Mouse (Mus musculus) neutrophil, adult 5-6 weeks (primary cell): ENCODE measurements around the gene Rftn1. TPM values are rescaled to one million over a fixed set of nuclear protein-coding genes. Genes with fewer than 3 reads are reported as not detected.

ENCODE experiments used
- ATAC-seq: fragments of 151-379, 151-347 bp; 2 replicates; pipeline ENCODE4 v1.8.0; 2017; ENCODE audit warnings: mild to moderate bottlenecking, moderate TSS enrichment; ENCODE audit not compliant: insufficient number of reproducible peaks, poor library complexity, low FRiP score, severe bottlenecking; ENCODE audit errors: extremely low read depth
- total RNA-seq: library from RNA; stranded (forward); fragments of 200-1000 nt; gene quantifications from 2 replicates; pipeline ENCODE4 v1.2.3, GENCODE M21; 2017

The Rftn1 gene
- total RNA-seq, 1 experiment from 2014 or later = 63.0 TPM

DNA sequence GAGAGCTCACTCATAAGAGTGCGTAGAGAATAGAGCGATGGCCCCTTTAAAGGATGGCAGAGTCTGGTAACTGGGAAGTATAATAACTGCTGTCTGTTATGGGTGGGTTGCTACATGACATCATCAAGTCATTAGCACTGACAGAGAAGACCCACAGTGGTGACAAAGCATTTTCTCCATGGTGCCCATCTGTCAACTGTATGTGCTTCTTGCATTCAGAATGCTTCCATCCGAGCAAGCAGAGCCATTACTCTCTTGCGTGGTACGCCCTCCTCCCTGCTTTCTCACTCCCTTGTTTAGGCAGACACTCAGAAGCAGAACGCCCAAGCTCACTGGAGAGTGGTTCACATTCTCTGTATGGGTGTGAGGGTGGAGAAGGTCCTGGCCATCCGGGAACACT, 135.9 kb downstream of the Rftn1 start:
- no peak for ATAC-seq

DNA sequence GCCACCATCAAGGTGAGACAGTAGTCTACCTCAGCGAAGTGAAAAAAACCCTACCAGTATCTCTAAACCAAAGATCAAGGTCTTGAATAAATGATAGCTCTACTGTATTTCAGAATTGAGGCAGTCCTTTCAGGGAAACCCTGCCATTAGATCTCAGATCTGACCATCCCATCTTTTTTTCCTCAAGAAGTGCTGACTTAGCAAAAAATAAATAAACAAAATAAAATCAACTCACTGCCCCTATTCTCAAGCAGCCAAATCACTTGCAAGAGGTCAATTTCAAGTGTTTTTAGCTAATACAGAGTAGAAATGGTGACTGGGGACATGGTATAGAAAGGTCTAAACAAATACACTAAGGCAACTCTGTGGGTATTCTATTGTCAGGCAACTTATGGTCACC, 136.5 kb downstream of the Rftn1 start:
- no peak for ATAC-seq

DNA sequence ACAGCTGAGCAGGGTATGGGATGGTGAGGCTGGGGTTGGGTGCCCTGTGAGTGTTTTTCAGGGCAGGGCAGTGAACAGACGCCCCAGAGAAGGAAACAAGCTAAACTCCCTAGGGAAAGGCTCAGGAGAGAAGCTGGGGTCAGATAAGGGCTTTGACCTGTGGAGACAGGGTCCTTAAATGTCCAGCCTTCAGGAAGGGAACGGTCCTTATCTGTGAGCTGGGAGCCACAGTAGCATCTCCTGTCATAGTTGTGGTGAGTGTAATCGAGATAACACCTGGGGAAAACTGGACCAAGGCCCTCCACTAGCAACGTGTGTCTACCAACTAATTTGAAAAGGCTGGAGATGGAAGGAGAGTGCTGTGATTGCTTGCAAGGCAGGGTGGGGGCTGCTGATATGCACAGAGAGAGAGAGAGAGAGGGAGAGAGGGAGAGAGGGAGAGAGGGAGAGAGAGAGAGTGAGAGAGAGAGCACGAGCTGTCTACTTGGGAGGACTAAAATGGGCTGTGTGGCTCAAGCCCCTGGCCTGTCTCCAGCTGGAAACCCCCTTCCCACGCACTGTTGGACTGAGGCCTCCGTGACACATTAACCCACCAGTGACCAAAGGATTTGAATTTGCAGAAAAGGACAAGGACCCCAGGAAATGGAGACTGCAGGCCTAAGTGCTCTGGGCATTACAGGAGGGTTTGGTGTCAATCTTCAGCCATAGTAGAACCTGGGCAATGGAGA, 137.6 kb downstream of the Rftn1 start:
- ATAC-seq = no peak

DNA sequence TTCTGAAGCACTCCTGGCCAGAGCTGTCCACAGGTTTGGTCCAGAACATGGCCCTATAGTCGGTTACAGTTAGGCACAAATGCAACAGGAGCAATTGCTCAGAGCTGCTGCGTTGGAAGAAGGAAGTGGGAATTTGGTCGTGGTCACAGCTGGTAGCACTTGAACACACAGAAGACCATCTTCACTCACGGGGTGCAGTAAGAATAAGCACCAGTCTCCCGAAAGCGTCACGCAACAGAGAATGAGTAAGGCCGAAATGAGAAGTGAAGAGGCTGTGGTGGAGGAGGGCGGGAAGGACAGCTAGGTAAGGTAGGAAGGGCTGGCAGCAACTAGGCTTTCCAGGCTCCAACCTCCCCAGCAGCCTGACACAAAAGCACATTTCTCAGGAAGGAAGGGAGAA, 140.0 kb downstream of the Rftn1 start:
- no peak for ATAC-seq

DNA sequence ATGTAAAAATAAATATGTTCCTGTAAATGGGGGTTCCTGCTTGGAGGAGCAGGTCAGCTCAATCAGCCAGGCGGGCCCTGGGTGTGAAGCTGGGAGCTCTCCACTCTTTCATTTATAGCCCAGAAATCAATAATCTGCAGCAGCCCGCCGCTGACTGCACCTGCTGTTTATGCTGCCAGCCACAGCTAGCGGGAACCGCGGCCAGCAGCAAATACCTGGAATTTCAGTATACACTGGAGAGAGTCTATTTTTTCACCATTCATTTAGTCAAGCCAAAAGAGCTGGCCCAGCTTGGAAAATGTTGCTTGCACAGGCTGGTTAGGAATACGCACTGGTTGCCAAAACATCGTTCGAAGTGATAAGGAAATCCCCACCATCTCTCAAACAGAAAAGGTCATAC, 142.3 kb downstream of the Rftn1 start:
- ATAC-seq = no peak

DNA sequence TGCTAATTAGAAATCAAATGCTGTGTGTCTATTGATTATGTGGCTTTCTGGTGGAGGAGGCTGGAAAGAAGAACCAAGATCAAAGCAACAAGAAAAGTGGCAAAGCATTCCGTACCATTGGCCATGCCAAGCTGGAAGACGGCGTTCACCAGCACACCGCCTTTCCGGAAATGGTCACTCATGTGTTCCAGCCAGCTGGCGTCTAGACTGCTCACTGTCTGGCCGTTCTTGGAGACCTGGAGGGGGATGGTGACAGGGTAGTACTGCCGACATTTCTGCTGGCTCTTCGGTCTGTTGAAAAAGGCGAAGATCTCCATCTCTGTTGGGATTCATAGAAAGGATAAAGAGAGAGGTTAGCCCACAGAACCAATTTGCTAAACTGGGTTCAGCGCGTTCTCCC, 143.3 kb downstream of the Rftn1 start:
- no peak for ATAC-seq

DNA sequence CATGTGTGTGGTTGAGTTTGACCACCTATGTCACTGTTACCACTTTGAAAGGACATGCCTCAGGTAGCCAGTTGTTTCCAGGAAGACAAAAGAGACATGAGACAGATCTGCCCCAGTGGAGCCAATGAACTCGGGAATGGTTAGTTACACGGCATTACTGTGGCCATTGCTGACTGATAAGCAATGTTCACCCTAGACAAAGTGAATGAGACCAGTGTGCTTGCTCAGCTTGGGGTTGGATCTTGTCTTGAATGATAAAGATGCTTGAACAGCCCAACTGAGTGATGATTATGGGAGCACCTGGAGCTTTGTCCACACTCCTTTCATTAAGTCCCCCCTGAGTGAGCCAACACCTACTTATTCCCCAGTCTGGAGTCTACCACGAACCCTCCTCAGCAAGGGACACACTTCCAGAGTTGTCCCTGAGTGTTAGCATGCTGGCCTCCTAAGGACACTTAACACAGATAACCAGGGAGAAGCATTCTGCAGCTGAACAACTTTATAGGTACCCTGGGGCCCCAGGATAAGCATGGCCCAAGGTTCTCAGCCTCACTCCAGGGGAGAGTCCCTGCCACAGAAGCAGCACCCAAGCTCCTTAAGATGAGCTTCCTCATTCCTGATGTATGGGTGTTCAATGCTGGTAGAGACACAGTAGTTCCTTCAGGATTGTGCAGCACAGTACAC, 149.6 kb downstream of the Rftn1 start:
- ATAC-seq = no peak

DNA sequence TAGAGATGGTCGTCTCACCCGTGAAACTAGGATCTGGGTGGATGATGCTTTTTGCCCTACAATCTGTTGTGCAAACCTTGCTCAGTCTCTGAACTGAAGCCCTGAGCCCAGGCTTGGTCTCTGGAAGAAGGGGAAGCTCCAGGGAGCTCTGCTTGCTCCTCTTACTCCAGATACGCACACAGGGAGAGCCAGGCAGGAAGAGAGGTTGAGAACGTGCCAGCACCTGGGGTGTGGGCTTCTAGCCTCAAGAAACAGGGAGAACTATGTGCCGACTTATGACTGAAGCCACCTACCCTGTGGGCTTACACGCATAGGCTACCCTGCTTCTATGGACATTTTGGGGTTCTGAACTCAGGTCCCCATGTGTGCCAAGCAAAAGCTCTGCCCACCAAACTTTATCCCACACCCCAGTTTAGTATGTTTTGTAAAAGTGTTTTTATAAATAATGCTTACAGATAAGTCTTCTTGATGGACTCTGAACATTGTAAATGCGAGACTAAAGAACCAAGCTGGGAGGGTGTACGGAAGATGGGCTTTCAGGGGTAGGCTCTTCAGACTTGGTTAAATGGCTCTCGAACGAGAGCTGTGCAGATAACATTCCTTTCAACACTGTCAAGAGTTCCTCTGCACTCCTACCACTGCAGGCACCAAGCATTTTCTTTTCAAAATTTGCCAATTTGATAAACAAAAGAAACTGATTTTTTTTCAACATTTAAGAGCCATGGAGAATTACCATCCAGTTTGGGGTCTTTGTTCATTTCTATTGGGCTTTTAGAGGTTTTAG, 152.4 kb downstream of the Rftn1 start:
- no peak for ATAC-seq

DNA sequence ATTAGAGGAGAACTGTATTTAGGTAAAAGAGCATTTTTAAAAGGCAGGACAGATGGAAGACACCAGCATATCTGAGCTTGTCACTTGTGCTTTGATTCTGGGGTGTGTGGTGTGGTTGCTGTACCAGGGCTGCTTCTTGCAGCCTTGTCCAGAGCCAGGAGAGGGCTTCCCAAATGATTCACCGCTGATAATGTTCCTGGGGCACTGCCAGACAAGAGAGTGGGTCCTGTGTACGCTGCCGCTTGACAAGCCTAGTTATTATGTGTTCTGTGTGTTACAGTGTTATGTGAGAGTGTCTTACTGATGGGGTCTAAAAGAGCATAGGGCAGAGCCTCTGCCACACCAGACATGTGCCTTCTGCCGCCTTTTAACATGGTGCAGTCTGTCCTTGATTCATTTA, 153.1 kb downstream of the Rftn1 start:
- ATAC-seq = no peak

DNA sequence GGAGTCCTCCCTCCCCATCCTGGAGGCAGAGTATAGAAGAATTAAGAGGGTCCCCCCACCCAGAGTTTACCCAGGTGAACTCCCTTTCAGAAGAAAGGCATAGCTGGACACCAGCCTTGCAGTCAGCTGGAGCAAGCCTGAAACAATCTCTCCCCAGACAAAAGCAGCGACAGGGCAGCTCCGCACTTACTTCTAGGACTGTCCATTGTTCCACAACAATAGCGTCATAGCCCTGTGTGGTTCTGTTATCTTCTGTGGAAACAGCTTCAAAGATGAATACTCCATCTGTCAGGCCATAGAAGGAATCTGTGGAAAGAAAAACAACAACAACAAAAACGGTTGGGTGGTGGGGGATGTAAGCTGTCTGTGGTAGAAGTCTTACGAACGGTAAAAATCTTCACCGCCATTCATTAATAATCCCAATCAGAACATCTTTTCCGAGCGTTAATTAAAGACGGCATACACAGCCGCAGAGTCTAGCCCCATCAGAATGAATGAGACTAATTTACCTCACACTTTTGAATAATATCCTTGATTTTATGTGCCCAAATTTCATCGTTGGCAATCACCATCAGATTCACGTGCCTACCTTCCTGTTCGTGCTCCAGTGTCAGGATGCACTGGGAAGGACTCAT, 153.6 kb downstream of the Rftn1 start:
- no peak for ATAC-seq

DNA sequence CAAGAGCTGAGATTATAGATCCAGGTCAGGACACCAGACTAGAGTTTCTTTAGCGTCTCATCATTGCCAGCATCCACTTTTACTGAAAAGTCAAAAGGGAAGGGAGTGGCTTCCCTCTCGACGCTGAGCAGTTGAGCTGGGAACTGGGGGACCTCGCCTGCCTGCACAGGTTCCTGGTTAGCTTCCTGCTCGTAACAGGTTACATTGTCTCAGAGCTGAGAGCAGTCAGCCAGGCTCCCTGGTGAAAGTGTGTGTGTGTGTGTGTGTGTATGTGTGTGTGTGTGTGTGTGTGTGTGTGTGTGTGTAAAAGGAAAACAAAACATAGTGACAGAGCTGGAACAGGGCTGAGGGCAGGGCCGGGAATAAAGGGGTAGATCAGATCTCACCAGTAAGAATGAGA, 156.8 kb downstream of the Rftn1 start:
- no peak for ATAC-seq

DNA sequence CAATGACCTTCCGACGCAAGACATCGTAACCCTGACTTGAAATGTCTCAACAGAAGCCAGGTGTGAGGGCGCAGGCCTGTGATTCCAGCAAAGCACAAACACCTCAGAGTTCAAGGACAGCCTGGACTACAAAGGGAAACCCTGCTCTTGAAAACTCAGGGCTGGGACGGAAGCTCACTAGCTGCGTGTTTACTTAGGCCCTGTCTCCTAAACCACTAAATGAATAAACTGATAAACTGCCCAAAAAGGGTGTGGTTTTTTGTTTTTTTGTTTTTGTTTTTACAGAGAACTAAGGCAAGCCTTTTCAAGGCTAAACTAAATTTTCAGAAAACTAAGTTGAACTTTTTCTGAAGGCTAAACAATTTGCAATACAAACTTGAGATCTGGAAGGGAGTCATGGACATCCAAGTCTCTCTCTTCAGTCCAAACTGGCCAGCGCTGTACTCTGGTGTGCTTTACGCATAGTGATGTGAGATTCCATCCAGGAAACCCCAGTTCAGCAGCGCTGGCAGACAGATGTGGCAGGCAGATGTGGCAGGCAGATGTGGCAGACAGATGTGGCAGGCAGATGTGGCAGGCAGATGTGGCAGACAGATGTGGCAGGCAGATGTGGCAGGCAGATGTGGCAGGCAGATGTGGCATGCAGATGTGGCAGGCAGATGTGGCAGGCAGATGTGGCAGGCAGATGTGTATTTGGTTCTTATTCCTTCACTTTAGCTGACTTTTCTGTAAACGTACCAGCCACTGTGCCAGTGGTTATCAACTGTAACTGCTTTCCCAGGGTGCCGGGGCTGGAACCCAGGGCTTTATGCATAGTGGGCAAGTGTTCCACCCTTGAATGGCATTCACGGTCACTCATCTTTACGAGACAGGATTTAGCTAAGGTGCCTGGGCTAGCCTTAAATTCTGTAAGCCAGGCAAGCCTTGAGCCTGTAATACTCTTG, 158.7 kb downstream of the Rftn1 start:
- no peak for ATAC-seq

DNA sequence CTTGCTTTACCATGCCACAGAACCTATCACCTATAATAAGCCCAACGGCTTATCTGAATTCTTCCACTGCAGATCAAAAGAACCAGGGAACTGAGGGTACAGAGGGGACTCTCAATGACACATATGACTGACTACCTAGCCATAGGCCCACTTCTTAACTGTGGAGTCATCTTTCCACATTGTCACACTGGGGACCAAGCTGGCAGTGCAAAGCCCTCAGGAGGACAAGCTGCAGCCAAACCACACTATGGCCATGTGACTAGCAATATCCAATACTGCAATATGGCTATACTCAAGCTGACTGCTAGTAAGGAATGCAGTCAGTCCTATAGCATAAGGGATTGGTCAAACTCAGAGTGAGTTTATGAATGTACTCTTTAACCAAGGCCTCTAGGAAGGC, 164.8 kb downstream of the Rftn1 start:
- no peak for ATAC-seq

DNA sequence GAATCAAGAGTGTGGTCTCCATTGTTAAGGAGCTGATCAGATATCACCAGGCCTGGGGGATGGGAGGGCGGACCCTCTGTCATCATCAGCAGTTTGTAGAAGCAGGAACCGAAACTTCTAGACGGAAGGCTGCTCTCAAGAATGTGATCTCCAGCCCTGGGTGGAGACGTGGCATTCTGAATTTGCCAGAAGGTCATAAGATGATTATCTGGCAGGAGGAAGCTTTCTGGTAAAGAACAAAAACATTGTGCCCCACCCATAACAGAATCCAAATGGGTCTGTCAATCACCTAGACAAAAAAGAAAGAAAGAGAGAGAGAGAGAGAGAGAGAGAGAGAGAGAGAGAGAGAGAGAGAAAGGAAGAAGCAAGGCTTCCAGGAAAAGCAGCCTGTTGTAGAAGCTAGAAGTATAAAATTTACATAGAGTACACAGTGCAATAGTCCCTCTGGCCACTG, 165.3 kb downstream of the Rftn1 start:
- peak; percentile 88 for ATAC-seq

DNA sequence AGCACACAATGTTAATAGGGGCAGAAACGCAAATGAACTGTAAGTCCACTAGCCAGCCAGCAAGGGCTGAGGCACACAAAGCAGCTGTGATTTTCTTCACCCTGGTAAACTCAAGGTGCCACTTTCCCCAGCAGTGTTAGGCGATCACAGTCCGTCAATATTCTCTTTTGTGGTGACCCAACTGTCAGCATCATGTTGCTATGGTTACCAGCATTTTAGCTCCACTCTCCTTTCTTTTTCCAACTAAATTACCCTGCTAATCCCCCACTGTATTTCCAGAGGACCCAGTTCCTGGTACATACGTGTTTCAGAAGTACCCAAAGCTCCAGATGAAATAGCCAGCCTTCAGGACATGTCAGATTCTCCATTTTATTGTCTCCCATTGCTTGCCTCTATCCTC, 169.1 kb downstream of the Rftn1 start:
- ATAC-seq = no peak

DNA sequence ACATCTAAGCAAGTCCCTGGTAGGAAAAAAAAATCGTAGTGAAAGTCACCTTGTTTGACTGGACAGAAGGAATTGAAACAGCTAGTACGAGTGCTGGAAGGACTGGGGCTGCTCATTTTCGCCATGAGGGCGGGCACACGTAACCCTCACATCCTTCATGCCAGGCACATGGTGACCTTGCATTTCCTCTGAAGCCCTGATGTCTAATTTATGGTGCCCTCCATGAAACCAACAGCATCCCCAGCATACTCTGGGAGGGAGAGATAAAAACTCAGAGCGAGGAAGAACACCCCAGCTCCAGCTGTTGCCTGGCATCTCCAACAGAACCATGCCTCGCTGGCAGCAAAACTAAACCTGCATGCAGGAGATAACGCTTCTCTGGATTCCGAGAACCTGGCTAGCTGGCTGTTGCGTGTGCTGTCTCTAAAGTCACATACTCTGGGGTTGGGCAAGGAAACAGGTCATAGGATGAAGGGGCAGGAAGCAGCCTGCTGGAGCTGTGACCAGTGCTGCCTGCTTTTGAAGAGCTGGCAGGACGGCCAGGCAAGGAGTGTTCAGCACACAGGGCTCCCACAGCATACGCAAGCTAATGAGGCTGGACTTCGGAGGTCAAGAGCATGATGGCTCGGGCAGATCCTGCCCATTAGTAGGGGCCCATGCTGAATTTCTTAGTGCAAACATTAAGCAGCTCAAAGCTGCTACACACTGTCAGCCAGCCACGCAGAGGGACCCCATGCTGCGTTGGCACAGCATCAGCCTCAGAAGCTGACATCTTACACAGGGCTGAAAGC, 170.1 kb downstream of the Rftn1 start:
- no peak for ATAC-seq

DNA sequence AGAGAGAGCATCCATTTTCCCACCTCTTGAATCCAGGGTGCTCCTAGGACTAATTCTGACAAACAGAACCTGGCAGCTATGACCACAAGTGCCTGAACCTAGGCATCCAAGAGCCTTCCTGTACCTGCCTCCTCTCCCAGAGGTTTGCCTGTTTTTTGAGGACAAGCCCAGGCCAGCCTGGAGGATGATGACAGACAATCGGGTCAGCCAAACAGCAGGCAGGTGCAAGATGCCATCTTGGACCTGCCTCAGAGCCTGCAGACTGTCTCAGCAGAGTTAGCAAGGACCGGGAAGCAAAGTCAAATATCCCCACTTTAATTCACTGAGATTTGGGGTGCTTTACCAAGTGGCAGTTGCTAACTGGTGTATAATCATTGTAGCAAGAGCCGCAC, 170.7 kb downstream of the Rftn1 start:
- ATAC-seq = no peak

DNA sequence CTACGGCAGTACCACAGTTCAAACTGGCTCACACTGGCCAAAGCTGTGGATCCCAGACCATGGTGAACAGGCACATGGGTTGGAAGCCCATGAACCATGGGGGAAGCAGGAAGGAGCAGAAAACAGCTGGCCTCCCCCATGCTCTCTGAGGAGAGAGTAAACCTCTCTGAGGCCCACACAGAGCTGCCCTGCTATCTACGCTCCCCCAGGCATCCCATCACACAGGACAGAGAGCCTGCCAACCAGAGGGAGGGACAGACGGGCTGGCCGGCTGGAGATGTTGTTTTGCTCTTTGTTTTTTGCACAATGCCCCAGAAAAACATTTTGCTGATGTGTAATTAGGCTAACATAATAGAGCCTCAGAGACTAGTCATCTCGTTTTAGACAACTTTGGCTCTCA, 171.4 kb downstream of the Rftn1 start:
- no peak for ATAC-seq
